Mouse (Mus musculus) 3134 (cell line): ENCODE data around the gene Mchr1.
A peak's percentile ranks its signal among the peaks of the same experiment; 100 is the strongest.
"Not testable (repeated sequence)": the region's sequence is repeated elsewhere in the genome, so short reads cannot be mapped to it uniquely, and the experiment has no call there.

Experiments used
- DNase-seq: peaks from one replicate; pipeline ENCODE4 v3.0.0-alpha.2; 2011; ENCODE audit warnings: low spot score; ENCODE audit not compliant: insufficient read length; ENCODE audit errors: extremely low read depth

Gene Mchr1

DNA sequence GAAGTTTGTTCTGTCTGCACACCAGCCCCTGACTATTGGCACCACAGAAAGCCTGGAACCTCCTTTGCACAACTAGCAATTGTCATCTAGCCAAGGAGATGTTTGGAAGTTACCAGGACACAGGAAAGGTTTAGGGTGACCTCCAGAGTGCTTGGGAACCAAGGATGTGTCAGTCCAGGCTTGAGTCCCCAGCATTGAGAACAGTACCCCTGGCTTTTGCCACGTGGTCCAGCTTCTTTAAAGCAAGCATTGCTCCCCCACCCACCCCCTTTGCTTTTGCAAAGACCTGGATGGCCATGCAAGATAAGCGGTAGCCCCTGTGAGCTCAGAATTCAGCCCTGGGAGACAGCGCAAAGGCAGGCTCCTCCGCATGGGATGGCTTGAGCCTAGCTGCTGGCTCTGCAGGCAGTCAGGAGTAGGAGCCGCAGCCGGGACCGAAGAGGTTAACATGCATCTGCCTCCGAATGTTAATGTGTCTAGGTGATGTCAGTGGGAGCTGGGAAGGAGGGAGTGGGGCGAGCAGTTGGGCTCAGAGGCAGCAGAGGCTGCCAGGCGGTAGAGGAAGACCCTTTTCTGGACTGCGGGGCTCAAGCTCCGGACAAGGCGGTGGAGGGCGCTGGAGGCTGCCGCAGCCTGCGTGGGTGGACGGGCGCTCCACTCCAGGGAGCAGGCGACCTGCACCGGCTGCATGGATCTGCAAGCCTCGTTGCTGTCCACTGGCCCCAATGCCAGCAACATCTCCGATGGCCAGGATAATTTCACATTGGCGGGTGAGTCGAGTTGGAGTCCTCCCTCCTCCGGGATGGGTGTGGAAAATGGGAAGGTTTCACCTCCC, at the start of gene Mchr1:
Gene Mchr1, plus strand, starts transcription at position 414 of the 835 bp plus-strand sequence.
- no peak for DNase-seq

- DNase-seq, result no peak
These were observed 46.2 kb upstream of the Mchr1 start for GRCm38 (mm10) chr15:81189061-81189460.

DNA sequence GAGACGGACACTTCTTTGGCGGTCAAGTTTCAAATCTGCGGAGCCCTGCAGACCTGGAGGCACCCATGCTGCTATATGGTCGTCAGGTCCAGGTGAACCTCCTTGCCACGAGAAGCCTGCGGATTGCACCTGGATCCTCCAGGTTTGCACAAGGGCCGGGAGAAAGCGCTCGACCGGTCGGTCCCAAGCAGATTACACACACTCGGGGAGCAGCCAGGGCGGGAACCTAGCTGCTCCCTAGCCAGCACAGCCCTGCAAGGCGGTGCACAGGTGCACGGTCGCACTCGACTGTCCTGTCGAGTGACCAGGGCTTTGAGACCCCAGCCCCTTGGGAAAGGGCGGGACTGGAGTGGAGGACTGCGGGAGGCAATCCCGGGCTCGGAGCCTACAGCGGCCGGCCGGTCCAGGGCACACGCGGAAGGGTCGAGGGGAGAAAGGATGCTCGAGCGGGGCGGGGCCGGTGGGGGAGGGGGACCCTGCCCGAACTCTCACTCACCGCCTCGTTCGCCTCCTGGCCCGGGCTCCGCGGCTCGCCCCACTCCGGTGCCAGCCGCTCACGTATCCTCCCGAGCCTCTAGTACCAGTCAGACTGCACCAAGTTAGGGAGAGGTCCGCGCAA, 45.2 kb upstream of the Mchr1 start:
- peak; percentile 59 for DNase-seq

GRCm38 (mm10) chr15:81190630-81191178, 44.6 kb upstream of the Mchr1 start, which contains the start of gene Mrtfa:
Gene Mrtfa, minus strand, starts transcription at chr15:81190757.
- peak; percentile 99 for DNase-seq

GRCm38 (mm10) chr15:81191303-81191702, 44.0 kb upstream of the Mchr1 start:
- DNase-seq, result no peak

DNA sequence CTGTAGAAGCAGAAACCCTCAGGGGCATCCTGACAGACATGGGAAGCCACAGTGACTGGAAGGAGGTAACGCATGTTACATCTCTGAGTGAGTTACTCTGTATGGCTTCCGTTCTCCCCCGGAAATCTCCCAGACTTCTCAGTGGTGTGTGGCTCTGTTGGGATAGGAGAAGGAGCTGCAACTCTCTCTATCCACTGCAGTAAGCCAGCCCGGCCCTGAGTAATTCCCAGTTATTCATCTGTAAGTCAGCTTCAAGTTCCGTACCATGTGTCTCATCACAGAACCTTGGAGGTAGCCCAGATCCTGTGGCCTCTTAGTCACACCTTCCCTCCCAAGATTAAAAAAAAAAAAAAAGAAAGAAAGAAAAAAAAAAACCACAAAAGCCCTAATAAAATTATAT, 43.0 kb upstream of the Mchr1 start:
- DNase-seq, result peak; percentile 68

DNA sequence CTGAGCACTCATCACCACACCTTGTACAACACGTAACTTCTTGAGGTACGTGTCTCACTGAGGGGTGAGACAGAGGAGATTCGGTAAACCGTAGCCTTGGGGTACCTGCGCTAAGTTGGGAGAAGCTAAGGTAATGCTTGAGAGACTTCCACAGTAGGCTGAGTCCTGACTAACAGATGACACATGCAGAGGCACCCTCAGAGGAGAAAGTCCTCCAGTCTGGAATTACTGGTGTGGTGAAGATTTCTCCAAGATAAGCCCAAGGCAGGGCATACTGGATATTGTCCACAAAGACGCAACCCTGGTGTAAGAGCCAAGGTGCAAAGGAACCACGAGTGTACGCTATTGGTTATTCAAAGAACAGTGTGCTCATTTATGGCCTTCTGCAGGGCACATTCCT, 42.4 kb upstream of the Mchr1 start:
- peak; percentile 69 for DNase-seq

- DNase-seq, result no peak
These were observed 40.5 kb upstream of the Mchr1 start for GRCm38 (mm10) chr15:81194791-81195190.

DNA sequence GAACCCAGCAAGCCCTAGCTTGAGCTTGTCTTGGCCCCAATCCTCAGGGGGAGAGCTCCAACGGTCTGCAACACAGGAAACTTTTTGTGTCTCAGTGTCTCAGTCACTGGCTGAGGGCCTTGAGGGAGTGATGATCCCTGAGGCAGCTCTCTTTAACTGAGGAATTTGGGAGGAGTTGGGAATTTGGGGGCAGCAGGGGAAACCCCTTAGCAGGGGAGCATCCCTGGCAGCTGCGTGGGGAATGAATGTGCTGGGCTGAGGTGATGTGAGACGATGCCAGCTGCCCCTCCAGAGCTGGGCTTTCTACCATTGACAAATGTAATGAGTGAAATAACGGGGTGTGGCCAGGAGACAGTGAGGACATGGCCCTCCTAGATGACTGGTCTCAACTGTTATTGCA, 39.9 kb upstream of the Mchr1 start:
- DNase-seq, result peak; percentile 26

GRCm38 (mm10) chr15:81197197-81197596, 38.1 kb upstream of the Mchr1 start:
- no peak for DNase-seq

- DNase-seq, result no peak
These were observed 36.9 kb upstream of the Mchr1 start for GRCm38 (mm10) chr15:81198447-81198846.

DNA sequence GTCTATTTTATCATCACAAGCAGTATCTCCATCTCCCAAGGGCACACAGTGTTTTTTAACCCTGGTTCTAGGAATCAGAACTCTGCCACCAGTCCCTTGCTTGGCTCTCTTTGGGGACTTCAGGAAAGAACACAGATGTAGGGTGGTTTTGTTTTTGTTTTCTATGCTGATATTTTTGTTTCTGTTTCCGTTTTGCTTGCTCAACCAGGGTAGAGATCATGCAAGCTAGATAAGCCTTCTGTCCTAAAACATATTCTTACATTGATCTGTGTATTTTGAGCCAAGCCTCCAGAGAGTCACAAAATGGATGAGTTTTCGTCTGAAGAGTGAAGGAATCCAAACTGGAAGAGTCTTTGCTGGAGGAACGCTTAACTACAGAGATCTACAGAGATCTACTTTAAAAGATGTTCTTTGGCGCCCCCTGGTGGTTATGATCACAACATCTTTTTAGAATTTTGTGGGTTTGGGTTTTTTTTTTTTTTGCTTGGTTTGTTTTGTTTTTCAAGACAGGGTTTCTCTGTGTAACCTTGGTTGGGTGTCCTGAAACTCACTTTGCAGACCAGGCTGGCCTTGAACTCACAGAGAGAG, 35.8 kb upstream of the Mchr1 start:
- peak; percentile 44 for DNase-seq

DNA sequence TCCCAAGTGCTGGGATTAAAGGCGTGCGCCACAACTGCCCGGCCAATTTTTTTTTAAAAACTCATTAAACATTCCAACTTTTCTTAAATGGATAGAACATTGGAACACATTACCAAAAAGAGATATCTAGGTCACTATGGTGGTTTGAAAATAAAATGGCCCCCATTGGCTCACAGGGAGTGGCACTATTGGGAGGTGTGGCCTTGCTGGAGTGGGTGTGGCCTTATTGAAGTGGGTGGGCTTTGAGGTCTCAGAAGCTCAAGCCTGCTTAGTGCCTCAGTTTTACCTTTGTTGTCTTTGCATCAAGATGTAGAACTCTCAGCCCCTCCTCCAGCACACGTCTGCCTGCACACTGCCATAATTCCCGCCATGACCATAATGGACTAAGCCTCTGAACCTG, 32.8 kb upstream of the Mchr1 start:
- DNase-seq, result no peak

- DNase-seq, result no peak
These were observed 24.8 kb upstream of the Mchr1 start for GRCm38 (mm10) chr15:81210496-81210895.

GRCm38 (mm10) chr15:81212976-81213375, 22.3 kb upstream of the Mchr1 start:
- DNase-seq, result peak; percentile 31

DNA sequence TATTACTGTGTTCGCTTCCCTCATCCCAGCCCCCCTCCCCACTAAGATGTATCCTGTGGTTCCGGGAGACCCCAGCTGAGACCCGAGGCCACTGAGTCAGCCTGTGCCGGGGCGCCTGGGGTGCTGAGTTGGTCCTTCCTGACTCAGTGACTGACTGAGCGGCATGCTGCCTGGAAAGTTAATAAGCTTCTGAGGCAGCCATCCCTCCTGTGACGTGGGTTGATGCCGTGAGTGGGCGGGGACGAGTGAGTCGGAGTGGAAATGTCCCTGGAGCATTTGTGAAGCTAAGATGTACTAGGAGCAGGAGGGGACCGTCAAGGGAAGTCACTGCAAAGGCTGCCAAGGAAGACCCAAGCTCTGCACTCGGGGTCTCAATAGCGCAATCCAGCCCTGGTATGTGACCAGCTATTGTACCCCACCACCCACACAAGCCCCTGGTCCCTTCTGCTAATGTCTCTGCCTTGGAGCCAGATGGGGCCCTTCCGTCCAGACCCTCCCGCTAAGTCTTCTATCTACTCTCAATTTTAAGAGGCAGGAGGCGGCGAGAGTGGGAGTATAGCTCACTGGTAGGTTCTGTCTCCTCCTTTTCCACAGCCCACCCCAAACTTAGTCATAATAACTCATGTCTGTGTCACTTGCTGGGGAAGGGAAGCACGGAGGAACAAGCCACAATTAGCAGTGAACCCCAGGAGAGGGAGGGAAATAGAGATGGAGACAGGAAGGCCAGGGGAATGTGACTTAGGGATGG, 18.2 kb upstream of the Mchr1 start:
- DNase-seq, result no peak

DNA sequence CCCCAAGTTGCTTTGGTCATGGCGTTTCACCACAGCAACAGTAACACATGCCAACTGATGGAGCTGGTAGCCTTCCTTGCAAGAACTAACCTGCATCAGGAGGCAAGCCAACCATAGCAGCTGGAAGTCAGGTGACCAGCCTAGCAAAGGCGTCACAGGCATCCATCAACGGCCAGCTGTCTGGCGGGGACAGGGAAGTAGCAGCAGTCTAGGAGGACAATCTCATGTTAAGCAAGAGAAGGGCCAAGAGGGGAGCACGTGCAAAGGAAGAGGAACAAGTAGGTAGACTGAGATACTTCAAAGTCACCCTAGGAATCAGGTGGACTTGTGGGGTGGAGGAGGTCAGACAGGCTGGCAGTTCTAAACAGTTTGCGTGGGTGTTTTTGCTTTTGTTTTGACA, 16.2 kb upstream of the Mchr1 start:
- no peak for DNase-seq

DNA sequence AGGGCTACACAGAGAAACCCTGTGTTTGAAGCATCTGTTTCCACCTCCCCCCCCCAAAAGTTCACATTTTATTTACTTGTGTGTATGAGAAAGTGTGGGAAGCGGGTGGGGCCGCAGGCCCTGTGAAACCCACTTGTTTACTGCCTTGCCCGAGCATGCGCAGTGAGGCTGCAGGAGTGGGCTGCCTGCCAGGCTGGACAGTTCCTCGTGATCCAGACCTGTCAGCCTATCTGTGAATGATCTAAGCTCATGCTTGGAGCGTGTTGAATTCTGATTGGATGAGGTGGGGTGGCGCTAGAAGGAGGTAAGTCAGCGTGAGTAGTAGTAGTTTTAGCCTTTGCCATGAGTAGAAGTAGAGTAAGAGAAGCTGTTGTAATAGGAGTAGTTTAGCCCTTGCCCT, 15.2 kb upstream of the Mchr1 start:
- DNase-seq, result not testable (repeated sequence)

DNA sequence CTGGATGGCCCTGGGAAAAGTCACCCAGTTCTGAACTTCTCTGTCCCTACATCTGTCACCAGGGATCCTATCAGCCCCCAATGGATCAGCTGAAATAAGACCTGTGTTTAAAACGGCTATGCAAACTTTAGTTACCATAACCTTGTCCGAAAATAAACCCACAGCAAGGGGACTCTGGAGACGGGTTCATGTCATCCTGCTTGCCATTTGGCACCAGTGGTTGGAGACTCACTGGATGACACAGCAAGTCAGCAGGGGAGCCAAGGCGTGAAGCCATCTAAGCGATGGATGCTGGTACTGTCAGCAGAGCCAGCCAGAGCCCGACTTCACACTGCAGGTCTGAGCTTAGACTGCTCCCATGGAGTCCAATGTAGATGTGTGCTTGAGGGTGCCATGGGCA, 13.9 kb upstream of the Mchr1 start:
- peak; percentile 28 for DNase-seq

- no peak for DNase-seq
These were observed 10.3 kb upstream of the Mchr1 start for GRCm38 (mm10) chr15:81225016-81225415.

GRCm38 (mm10) chr15:81225732-81226131, 9.6 kb upstream of the Mchr1 start:
- DNase-seq, result no peak
